9 mouse cellular contexts compared by ENCODE assay signal in genomic region chr7:6344124-6344523, GRCm38 (mm10). TPM values are rescaled to one million over a fixed set of nuclear protein-coding genes. Genes with fewer than 3 reads are reported as not detected.
DNase-seq lines count a peak whose midpoint lies in the region; ATAC-seq and TF ChIP-seq lines count a peak whose summit lies in the region.
"Had no signal": no experiment of that assay in that cellular context is flagged by ENCODE, and none has a peak within 500 bp of the region (broad histone marks: within the 10 kb centered on the region; RNA-seq: fewer than 3 reads in every experiment).

No protein-coding gene starts in this region.

- H3K4me1 ChIP-seq in E14TG2a.4 (replicated peaks; ENCODE audit: low read depth, low read length): peaks cover 23% of the 10 kb centered on the region
- peaks cover 4% of the 10 kb centered on the region; the same call in 1 of the 2 replicates for H3K4me1 ChIP-seq in forebrain, embryonic 16.5 days (replicated peaks; ENCODE audit: control insufficient read depth, insufficient read depth, low read length)
- H3K4me1 ChIP-seq in liver, embryonic 14.5 days (replicated peaks; ENCODE audit: control insufficient read depth in 2 of 2, insufficient read depth in 2 of 2, low read length in 1 of 2): 0 out of 4 replicates have a peak, but pooled peaks cover 0 to 2% of the 10 kb centered on the region in 2 experiments

- no peak overlapping the region for H3K9ac ChIP-seq in forebrain, embryonic 16.5 days (replicated peaks; ENCODE audit: low read depth, low read length)
- no peak overlapping the region for H3K9ac ChIP-seq in liver, embryonic 14.5 days (replicated peaks)

- no peak for DNase-seq in gastrocnemius, adult 2 months
- no peak for DNase-seq in gastrocnemius, postnatal 14 days
- no peak for DNase-seq in liver, embryonic 14.5 days (ENCODE audit: low read depth in 3 of 3, low spot score in 3 of 3)
- DNase-seq in embryo, embryonic 10.5 days (ENCODE audit: low spot score): no peak
- DNase-seq in adrenal gland, postnatal 36 days: no peak
- no peak for DNase-seq in cerebellum, adult 8-10 months

- peak overlapping the region; percentile 83; the same call in 1 of the 2 replicates for H3K27ac ChIP-seq in gastrocnemius, adult 2 months
- no peak overlapping the region for H3K27ac ChIP-seq in forebrain, embryonic 16.5 days (ENCODE audit: low read length)
- H3K27ac ChIP-seq in liver, embryonic 14.5 days: no peak overlapping the region
- H3K27ac ChIP-seq: macrophage had no signal

- H3K27me3 ChIP-seq in E14TG2a.4 (ENCODE audit: insufficient read depth, low read length): peaks cover 2% of the 10 kb centered on the region; the same call in 1 of the 2 replicates
- H3K27me3 ChIP-seq in forebrain, embryonic 16.5 days (replicated peaks; ENCODE audit: control insufficient read depth, insufficient read depth, low read length): no peaks in the 10 kb centered on the region
- no peaks in the 10 kb centered on the region for H3K27me3 ChIP-seq in liver, embryonic 14.5 days (ENCODE audit: control insufficient read depth, insufficient read depth, low read length)

- H3K4me3 ChIP-seq in gastrocnemius, adult 2 months: peak overlapping the region; percentile 80
- peak overlapping the region; percentile 86 for H3K4me3 ChIP-seq in E14TG2a.4 (replicated peaks; ENCODE audit: low read length)
- peak overlapping the region; percentile 78 for H3K4me3 ChIP-seq in forebrain, embryonic 16.5 days (replicated peaks; ENCODE audit: low read length)
- H3K4me3 ChIP-seq in liver, embryonic 14.5 days (ENCODE audit: insufficient read depth in 1 of 2, low read depth in 2 of 2, low read length in 2 of 2): peak overlapping the region; percentile 57 to 76

- TF ChIP-seq CTCF in gastrocnemius, adult 2 months (IDR thresholded peaks at IDR 0.05): no peak
- TF ChIP-seq CTCF in E14TG2a.4 (conservative IDR thresholded peaks at IDR 0.05; ENCODE audit: low read length): no peak
- no peak for TF ChIP-seq CTCF in liver, embryonic 14.5 days (IDR thresholded peaks at IDR 0.05; ENCODE audit: low read depth)

- peaks cover 7% of the 10 kb centered on the region; the same call in 1 of the 2 replicates for H3K9me3 ChIP-seq in E14TG2a.4 (ENCODE audit: low read length)
- H3K9me3 ChIP-seq in forebrain, embryonic 16.5 days (ENCODE audit: control insufficient read depth, low read length): no peaks in the 10 kb centered on the region
- H3K9me3 ChIP-seq in liver, embryonic 14.5 days (ENCODE audit: control insufficient read depth, low read length): no peaks in the 10 kb centered on the region

- no peak for TF ChIP-seq EP300 in liver, embryonic 14.5 days (IDR thresholded peaks at IDR 0.05; ENCODE audit: low read depth)

- ATAC-seq in forebrain, embryonic 16.5 days: peak; percentile 20
- no peak for ATAC-seq in liver, embryonic 14.5 days (ENCODE audit: insufficient read depth)

- WGBS in forebrain, embryonic 16.5 days: 30% methylated on average over 10 of the region's 10 CpGs
- WGBS in liver, embryonic 14.5 days (ENCODE audit: insufficient replicate concordance): 28% methylated on average over 10 of the region's 10 CpGs

- intact Hi-C loops in gastrocnemius, adult 2 months (cut with DNase I): no loop called here
- intact Hi-C loops in gastrocnemius, postnatal 14 days (cut with DNase I; ENCODE audit: low total_unique reads): no loop called here

- no peaks in the 10 kb centered on the region for H3K36me3 ChIP-seq in E14TG2a.4 (ENCODE audit: insufficient read depth, low read length)
- H3K36me3 ChIP-seq in forebrain, embryonic 16.5 days (ENCODE audit: control insufficient read depth, insufficient read depth): no peaks in the 10 kb centered on the region
- H3K36me3 ChIP-seq in liver, embryonic 14.5 days (replicated peaks; ENCODE audit: control insufficient read depth, insufficient read depth, low read depth): no peaks in the 10 kb centered on the region

- peak overlapping the region; percentile 55 for H3K4me2 ChIP-seq in forebrain, embryonic 16.5 days (ENCODE audit: low read length)
- peak overlapping the region; percentile 60 for H3K4me2 ChIP-seq in liver, embryonic 14.5 days (ENCODE audit: low read depth)

RNA-seq across cellular contexts. Expression of gene Gm3854, which starts 0.6 kb away (rescaled TPM):
- total RNA-seq in gastrocnemius, adult 2 months (2021): under 1 TPM; 0.45 to 0.51 TPM
- total RNA-seq in gastrocnemius, postnatal 14 days (2021): under 1 TPM; 0.06 to 0.11 TPM
- 5.2 and 5.8 TPM in 2 replicates for polyA plus RNA-seq in forebrain, embryonic 16.5 days (2015; fragmentation: Nextera tagmentation; extraction: Ambion mirVana)
- 0.13 and 0.20 TPM in 2 replicates for polyA plus RNA-seq in liver, embryonic 14.5 days (2012; rRNA removed)
- 0.06 and 0.16 TPM in 2 replicates for polyA plus RNA-seq in liver, embryonic 14.5 days (2014; fragmentation: Nextera tagmentation; extraction: Ambion mirVana)
- under 1 TPM; 0.70 to 0.79 TPM for total RNA-seq in adrenal gland, postnatal 36 days (2021)
- polyA plus RNA-seq: macrophage had no signal

RNA-seq across cellular contexts. Expression of gene Zfp583, which starts 13.0 kb away (rescaled TPM):
- 1 to 10 TPM in 1 of 2 experiments, under 1 TPM in 1; 0.31 to 1.2 TPM for total RNA-seq in gastrocnemius, adult 2 months (2021)
- total RNA-seq in gastrocnemius, postnatal 14 days (2021): under 1 TPM; 0.39 to 0.51 TPM
- polyA plus RNA-seq in forebrain, embryonic 16.5 days (2015; fragmentation: Nextera tagmentation; extraction: Ambion mirVana): 14.5 and 15.8 TPM in 2 replicates
- 0.73 and 0.79 TPM in 2 replicates for polyA plus RNA-seq in liver, embryonic 14.5 days (2012; rRNA removed)
- 0.54 and 0.88 TPM in 2 replicates for polyA plus RNA-seq in liver, embryonic 14.5 days (2014; fragmentation: Nextera tagmentation; extraction: Ambion mirVana)
- total RNA-seq in adrenal gland, postnatal 36 days (2021): 1 to 10 TPM; 2.1 to 3.2 TPM

RNA-seq across cellular contexts. Expression of gene Zfp78, which starts 19.0 kb away (rescaled TPM):
- total RNA-seq in gastrocnemius, adult 2 months (2021): 1 to 10 TPM; 2.1 to 2.4 TPM
- total RNA-seq in gastrocnemius, postnatal 14 days (2021): 1 to 10 TPM in 1 of 2 experiments, under 1 TPM in 1; 0.82 to 1.7 TPM
- polyA plus RNA-seq in forebrain, embryonic 16.5 days (2015; fragmentation: Nextera tagmentation; extraction: Ambion mirVana): 5.8 and 6.8 TPM in 2 replicates
- 0.23 and 0.67 TPM in 2 replicates for polyA plus RNA-seq in liver, embryonic 14.5 days (2012; rRNA removed)
- 0.76 and 0.83 TPM in 2 replicates for polyA plus RNA-seq in liver, embryonic 14.5 days (2014; fragmentation: Nextera tagmentation; extraction: Ambion mirVana)
- total RNA-seq in adrenal gland, postnatal 36 days (2021): 1 to 10 TPM; 1.8 to 3.2 TPM

RNA-seq across cellular contexts. Expression of gene Zfp28, which starts 39.0 kb away (rescaled TPM):
- 1 to 10 TPM in 1 of 2 experiments, under 1 TPM in 1; 0.75 to 1.2 TPM for total RNA-seq in gastrocnemius, adult 2 months (2021)
- total RNA-seq in gastrocnemius, postnatal 14 days (2021): 1 to 10 TPM; 1.9 to 2.2 TPM
- polyA plus RNA-seq in forebrain, embryonic 16.5 days (2015; fragmentation: Nextera tagmentation; extraction: Ambion mirVana): 21.3 and 23.8 TPM in 2 replicates
- polyA plus RNA-seq in liver, embryonic 14.5 days (2012; rRNA removed): 0.63 and 1.0 TPM in 2 replicates
- polyA plus RNA-seq in liver, embryonic 14.5 days (2014; fragmentation: Nextera tagmentation; extraction: Ambion mirVana): 0.91 and 1.2 TPM in 2 replicates
- 1 to 10 TPM; 2.2 to 2.8 TPM for total RNA-seq in adrenal gland, postnatal 36 days (2021)

RNA-seq across cellular contexts. Expression of gene Smim17, which starts 54.4 kb away (rescaled TPM):
- under 1 TPM; 0.45 to 0.77 TPM for total RNA-seq in gastrocnemius, adult 2 months (2021)
- total RNA-seq in gastrocnemius, postnatal 14 days (2021): under 1 TPM in 1 of 2 experiments, not detected in 1; 0.33 TPM
- 3.7 and 6.0 TPM in 2 replicates for polyA plus RNA-seq in forebrain, embryonic 16.5 days (2015; fragmentation: Nextera tagmentation; extraction: Ambion mirVana)
- 0.03 and 0.42 TPM in 2 replicates for polyA plus RNA-seq in liver, embryonic 14.5 days (2012; rRNA removed)
- not detected in 2 replicates for polyA plus RNA-seq in liver, embryonic 14.5 days (2014; fragmentation: Nextera tagmentation; extraction: Ambion mirVana)
- total RNA-seq in adrenal gland, postnatal 36 days (2021): under 1 TPM; 0.13 to 0.66 TPM
- polyA plus RNA-seq: macrophage had no signal
